Mouse (Mus musculus) midbrain, postnatal 0 days (tissue): ENCODE measurements around the gene Xpnpep3. TPM values are rescaled to one million over a fixed set of nuclear protein-coding genes. Genes with fewer than 3 reads are reported as not detected.
A peak's percentile ranks its signal among the peaks of the same experiment; 100 is the strongest.
"Not testable (repeated sequence)": the region's sequence is repeated elsewhere in the genome, so short reads cannot be mapped to it uniquely, and the experiment has no call there.

ENCODE experiments used
- ATAC-seq: fragments of 200-750 bp; cut with Nextera tagmentation; 2 replicates; pipeline ENCODE4 v1.8.0; 2017; ENCODE audit warnings: moderate number of reproducible peaks, mild to moderate bottlenecking, moderate TSS enrichment, moderate library complexity; ENCODE audit not compliant: low FRiP score
- DNase-seq: peaks from one replicate; pipeline ENCODE4 v3.0.0-alpha.2; 2015; ENCODE audit warnings: low spot score
- H3K27ac ChIP-seq: fragments of 300-500 bp; sonication (generic); 2 replicates; pipeline ENCODE4 v1.5.1; 2014; ENCODE audit warnings: low read depth, mild to moderate bottlenecking, low read length, mixed read lengths
- H3K27me3 ChIP-seq: fragments of 300-500 bp; sonication (generic); 2 replicates; pipeline ENCODE4 v1.6.1; 2014; ENCODE audit warnings: low read length, control low read depth, mixed read lengths; ENCODE audit not compliant: insufficient read depth
- H3K36me3 ChIP-seq: fragments of 300-500 bp; sonication (generic); 2 replicates; pipeline ENCODE4 v1.6.1; 2014; ENCODE audit warnings: low read length, control low read depth, mixed read lengths; ENCODE audit not compliant: insufficient read depth
- H3K4me1 ChIP-seq: fragments of 300-500 bp; sonication (generic); 2 replicates; pipeline ENCODE4 v1.6.1; 2014; ENCODE audit warnings: mild to moderate bottlenecking, control low read depth, antibody characterized with exemption, low read length, mixed read lengths; ENCODE audit not compliant: insufficient read depth
- H3K4me2 ChIP-seq: fragments of 300-500 bp; sonication (generic); 2 replicates; pipeline ENCODE4 v1.6.1; 2014; ENCODE audit warnings: low read depth, mild to moderate bottlenecking, low read length, mixed read lengths; ENCODE audit not compliant: poor library complexity, severe bottlenecking
- H3K4me3 ChIP-seq: fragments of 300-500 bp; sonication (generic); 2 replicates; pipeline ENCODE4 v1.5.1; 2014; ENCODE audit warnings: low read depth, mild to moderate bottlenecking, low read length, moderate library complexity
- H3K9ac ChIP-seq: fragments of 300-500 bp; sonication (generic); replicated peaks from 2 replicates; pipeline ENCODE4 v1.6.1; 2014; ENCODE audit warnings: mild to moderate bottlenecking, low read length, moderate library complexity, mixed read lengths; ENCODE audit not compliant: poor library complexity, severe bottlenecking
- H3K9me3 ChIP-seq: fragments of 300-500 bp; sonication (generic); 2 replicates; pipeline ENCODE4 v1.6.1; 2016; ENCODE audit warnings: low read length, control low read depth
- CTCF ChIP-seq: IDR thresholded peaks from 2 replicates; pipeline ENCODE4 v1.5.1; 2016; ENCODE audit warnings: antibody characterized with exemption, mild to moderate bottlenecking
- WGBS: fragments of 180-500 bp; shearing (Covaris S2); extraction: QIAGEN DNeasy Blood & Tissue Kit; methylation state at CpG from one replicate; pipeline ENCODE4 v1.1.7; 2014; 5-methylcytosine and 5-hydroxymethylcytosine counted together
- polyA plus RNA-seq: library from polyadenylated mRNA; unstranded; fragments of >200 nt; fragmentation: Nextera tagmentation; extraction: Ambion mirVana; gene quantifications from 2 replicates; pipeline ENCODE4 v1.2.1, GENCODE M21; 2015
- total RNA-seq: library from RNA; depleted of rRNA; stranded (reverse); fragments of >200 nt; gene quantifications from 2 replicates; pipeline ENCODE4 v1.2.3, GENCODE M21; 2014

Gene Xpnpep3
- total and polyA plus RNA-seq, 2 experiments from 2014 or later, result 5.4 to 13.8 TPM

DNA sequence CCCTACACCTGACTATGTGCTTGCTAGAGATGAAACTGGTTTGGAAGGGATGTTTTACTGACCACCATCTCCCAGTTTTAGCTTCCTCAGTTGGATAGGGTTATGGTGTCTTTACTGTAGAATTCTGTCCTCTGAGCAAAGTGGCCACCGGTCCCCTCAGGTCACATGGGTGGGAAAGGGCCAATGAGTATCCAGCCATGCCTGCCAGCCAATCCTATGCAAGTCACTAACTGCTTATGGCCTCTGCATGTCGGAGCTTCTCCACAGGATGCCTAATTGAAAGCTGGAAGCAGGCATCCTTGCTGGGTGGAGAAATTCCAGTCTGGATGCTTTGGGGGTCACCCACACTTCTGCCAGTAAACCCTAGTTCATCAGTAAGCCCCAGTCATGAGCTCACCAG lies 76.7 kb downstream of the Xpnpep3 start:
- Histone ChIP-seq H3K4me1 (no peaks in the 10 kb centered on the region), H3K27ac (no peak overlapping the region), H3K36me3 (peaks cover 13% of the 10 kb centered on the region), H3K27me3 (no peaks in the 10 kb centered on the region), H3K4me2 (no peak overlapping the region), H3K9me3 (no peaks in the 10 kb centered on the region), H3K4me3 (no peak overlapping the region), H3K9ac (no peak overlapping the region)
- DNase-seq (peak; percentile 23), ATAC-seq (no peak)
- TF ChIP-seq CTCF, result no peak
- 0% methylated on average over 2 of the region's 2 CpGs for WGBS

DNA sequence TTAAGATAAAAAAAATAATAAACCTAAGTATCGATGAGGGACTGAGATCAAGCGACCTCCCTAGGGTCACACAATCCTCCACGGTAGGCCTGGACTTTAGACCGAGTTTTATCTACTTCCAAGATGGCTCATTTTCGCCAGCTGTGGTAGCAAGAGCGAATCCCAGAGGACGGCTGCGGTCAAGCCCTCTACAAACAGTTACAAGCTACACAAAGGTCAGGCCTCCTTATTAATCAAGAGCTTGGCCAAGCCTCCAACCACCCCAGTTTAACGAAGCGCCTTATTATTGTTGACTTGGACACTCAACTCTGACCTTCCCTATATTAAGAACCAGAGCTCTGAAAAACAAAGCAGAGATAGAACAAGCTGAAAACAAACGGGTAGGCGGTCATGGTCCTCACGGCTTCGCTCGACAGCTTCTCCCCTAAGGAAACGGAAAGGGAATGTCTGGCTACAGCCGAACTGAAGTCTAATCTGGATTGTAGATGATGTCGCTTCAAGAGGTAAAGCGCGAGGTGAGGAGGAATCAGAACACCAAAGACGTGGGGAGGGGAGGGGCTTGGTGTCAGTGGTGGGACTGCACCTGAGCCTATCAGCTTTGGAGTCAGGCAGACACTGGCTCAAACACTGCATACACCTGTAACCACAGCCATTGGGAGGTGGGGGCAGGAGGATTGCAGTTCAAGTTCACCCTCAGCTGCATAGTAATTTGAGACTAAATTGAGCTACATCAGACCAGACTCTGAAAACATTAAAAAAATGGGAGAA lies 79.7 kb downstream of the Xpnpep3 start:
- DNase-seq (no peak), ATAC-seq (no peak)
- H3K36me3 ChIP-seq, result no peaks in the 10 kb centered on the region
- H3K4me2 ChIP-seq, result no peak overlapping the region
- no peaks in the 10 kb centered on the region for H3K4me1 ChIP-seq
- H3K9me3 ChIP-seq, result no peaks in the 10 kb centered on the region
- no peak overlapping the region for H3K9ac ChIP-seq
- no peak overlapping the region for H3K27ac ChIP-seq
- no peak for TF ChIP-seq CTCF
- H3K27me3 ChIP-seq, result no peaks in the 10 kb centered on the region
- WGBS, result 74% methylated on average over 21 of the region's 21 CpGs
- no peak overlapping the region for H3K4me3 ChIP-seq

DNA sequence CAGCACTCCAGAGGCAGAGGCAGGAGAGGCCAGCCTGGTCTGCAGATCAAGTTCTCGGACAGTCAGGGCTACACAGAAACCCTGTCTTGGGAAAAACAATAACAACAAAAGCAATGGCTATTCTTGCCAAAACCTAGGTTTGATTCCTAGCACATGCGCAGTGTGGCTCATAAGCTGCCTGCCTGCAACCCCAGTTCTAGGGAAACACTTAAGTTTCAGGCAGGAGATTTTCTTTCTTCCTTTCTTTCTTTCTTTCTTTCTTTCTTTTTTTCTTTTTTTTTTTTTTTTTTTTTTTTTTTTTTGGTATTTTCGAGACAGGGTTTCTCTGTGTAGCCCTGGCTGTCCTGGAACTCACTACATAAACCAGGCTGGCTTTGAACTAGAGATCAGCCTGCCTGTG lies 80.3 kb downstream of the Xpnpep3 start:
- H3K9me3 ChIP-seq, H3K36me3 ChIP-seq, H3K27me3 ChIP-seq, ATAC-seq, H3K4me2 ChIP-seq, H3K9ac ChIP-seq, H3K4me3 ChIP-seq, DNase-seq, H3K4me1 ChIP-seq, H3K27ac ChIP-seq: not testable (repeated sequence)
- WGBS, result 76% methylated on average over 3 of the region's 3 CpGs

DNA sequence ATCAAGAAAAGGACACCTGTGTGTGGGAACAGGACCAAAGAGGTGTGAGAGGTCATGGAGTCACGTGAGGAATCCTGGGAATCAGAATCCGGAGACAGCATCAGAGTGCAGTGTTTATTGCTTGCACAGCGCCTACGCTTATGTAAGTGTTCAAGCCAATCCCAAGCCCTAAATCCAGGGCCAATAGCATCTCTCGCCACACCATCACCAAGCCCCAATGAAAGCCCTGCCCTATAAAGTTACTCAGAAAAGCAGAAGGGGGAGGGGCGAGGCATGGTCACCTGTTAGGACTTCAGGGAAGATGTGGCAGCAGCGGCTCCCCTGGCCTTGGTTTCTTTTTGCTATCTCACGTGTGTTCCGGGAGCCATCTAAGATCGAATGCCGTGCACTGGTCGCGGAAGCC lies 81.0 kb downstream of the Xpnpep3 start:
- Histone ChIP-seq H3K4me3 (no peak overlapping the region), H3K9ac (no peak overlapping the region), H3K4me2 (peak overlapping the region; percentile 43; the same call in 1 of the 2 replicates), H3K27me3 (no peaks in the 10 kb centered on the region), H3K9me3 (no peaks in the 10 kb centered on the region), H3K27ac (no peak overlapping the region), H3K36me3 (no peaks in the 10 kb centered on the region), H3K4me1 (no peaks in the 10 kb centered on the region)
- 18% methylated on average over 13 of the region's 13 CpGs for WGBS
- DNase-seq (no peak), ATAC-seq (no peak)
- TF ChIP-seq CTCF, result no peak

DNA sequence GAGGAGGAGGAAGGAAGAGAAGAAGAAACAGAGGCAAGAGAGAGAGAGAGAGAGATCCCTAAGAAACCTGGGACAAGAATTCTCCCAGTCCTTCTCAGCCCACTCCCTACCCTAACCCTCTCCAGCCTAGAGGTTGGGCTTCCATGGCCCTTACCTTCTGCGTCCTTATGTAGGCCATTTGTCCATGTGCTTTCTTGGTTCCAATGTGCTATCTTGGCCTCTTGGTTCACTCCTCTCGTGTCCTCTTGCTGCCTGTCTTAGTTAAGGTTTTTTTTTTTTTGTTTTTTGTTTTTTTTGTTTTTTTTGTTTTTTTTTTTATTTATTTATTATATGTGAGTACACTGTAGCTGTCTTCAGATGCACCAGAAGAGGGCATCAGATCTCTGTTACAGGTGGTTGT lies 83.0 kb downstream of the Xpnpep3 start:
- H3K27me3 ChIP-seq, result no peaks in the 10 kb centered on the region
- WGBS, result 79% methylated on average over 2 of the region's 2 CpGs
- no peaks in the 10 kb centered on the region for H3K36me3 ChIP-seq
- ATAC-seq, result no peak
- H3K4me2 ChIP-seq, result no peak overlapping the region
- no peak overlapping the region for H3K27ac ChIP-seq
- H3K4me1 ChIP-seq, result no peaks in the 10 kb centered on the region
- no peak overlapping the region for H3K9ac ChIP-seq
- no peak for DNase-seq
- H3K9me3 ChIP-seq, result no peaks in the 10 kb centered on the region
- no peak for TF ChIP-seq CTCF
- no peak overlapping the region for H3K4me3 ChIP-seq

DNA sequence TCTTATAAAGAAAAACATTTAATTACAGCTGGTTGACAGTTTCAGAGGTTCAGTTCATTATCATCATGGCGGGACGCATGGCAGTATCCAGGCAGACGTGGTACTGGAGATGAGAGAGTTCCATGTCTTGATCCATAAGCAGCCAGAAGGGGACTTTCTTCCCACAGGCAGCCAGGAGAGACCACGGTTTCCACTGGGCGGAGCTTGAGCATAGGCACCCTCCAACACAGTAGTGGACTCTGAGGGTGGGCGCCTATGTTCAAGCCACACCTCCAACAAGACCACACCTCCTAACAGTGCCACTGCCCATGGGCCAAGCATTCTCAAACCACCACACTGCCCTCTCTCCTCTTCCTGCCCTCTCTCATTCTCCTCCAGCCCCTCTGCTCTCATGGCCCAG lies 83.8 kb downstream of the Xpnpep3 start:
- ATAC-seq, result no peak
- Histone ChIP-seq H3K9me3 (no peaks in the 10 kb centered on the region), H3K27me3 (no peaks in the 10 kb centered on the region), H3K27ac (no peak overlapping the region), H3K4me1 (no peaks in the 10 kb centered on the region), H3K4me2 (no peak overlapping the region), H3K36me3 (no peaks in the 10 kb centered on the region), H3K4me3 (no peak overlapping the region), H3K9ac (no peak overlapping the region)
- DNase-seq, result no peak
- WGBS, result 92% methylated on average over 6 of the region's 6 CpGs
- no peak for TF ChIP-seq CTCF
